Mouse (Mus musculus) urinary bladder, adult 2 months (tissue): ENCODE measurements at regions not wholly inside any gene's neighbourhood (a gene's known extent, or its start where the extent isn't known, plus 50 kb on each side); places are given as distances from the start of the nearest gene placed in this dataset.

Experiments used
- DNase-seq: peaks from one replicate; pipeline ENCODE4 v3.0.0; 2022; ENCODE audit warnings: low spot score

DNA sequence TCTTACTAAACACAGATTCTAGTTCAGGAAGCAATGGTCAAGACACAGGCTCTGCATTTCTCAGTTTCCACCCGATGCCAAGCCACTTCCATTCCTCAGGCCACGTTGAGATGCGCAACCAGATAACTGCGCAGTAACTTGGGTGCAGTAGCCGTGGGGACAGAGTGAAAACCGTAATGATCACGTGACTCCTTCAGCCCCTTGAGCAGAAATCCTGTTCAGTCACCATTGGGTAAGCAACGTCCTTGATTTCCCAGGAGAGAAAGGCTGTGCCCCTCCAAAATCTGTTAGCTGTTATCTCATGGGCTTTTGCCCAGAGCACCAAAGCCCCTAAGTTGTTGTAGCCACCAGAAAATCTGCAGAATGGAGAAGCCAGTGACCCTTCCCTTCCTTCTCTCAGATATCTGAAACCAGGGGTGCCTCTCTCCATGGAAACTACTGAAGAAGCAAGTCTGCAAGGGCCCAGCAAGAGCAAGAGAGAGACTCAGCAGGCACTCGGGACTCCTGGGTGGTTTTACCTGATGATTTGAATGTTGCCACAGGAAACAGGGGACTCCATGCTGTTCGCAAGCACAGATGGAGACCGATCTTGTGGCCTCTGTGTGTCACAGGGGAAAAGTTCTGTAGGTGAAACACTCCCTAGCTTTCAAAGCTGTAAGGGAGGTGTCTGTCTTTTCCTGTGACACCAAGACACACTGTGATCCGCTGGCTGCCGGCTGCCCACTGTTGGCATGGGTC is 126.7 kb downstream of the Lmo4 start:
- no peak for DNase-seq

- DNase-seq = peak; percentile 21
Observed at GRCm38 (mm10) chr3:144069979-144070540, 135.0 kb downstream of the Lmo4 start.

DNA sequence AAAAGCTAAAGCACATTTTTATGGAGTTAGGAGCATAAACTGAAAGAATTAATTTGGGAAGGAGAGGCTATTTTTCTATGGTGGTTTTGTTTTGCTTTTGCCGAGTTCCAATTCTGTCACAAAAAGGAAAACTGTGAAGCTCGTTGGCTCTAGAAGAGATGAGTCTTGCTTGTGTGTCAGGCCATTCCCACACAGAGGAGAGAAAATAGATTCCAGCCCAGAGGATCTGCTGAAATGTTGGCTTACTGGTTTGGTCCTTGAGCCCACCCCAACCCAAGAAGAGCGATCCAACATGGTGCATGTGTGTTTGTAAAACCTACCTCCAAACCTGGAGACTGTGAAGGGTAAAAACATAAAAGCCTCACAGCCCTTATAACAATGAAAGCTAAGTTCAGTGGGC is 138.0 kb downstream of the Lmo4 start:
- no peak for DNase-seq

- no peak for DNase-seq
Observed at GRCm38 (mm10) chr3:144058106-144058505, 146.9 kb downstream of the Lmo4 start.

DNA sequence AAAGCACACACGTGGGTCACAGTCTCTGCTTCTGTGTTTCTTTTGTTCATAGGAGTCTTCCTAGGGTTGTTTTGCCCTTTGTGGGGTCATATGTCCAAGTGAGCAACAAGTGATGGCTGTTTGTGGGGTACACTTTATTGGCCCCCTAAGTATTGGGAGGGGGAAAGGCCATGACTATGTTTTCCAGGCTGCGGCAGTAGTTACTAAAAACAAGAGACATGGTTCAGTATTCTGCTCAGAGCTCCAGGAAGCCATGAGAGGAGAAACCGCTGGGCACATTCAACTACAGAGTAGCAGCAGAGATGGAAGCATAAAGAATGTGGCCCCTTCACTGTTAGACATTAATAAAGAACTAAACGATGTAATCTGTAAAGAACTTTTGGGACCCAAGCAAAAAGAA is 154.7 kb downstream of the Lmo4 start:
- DNase-seq = no peak

DNA sequence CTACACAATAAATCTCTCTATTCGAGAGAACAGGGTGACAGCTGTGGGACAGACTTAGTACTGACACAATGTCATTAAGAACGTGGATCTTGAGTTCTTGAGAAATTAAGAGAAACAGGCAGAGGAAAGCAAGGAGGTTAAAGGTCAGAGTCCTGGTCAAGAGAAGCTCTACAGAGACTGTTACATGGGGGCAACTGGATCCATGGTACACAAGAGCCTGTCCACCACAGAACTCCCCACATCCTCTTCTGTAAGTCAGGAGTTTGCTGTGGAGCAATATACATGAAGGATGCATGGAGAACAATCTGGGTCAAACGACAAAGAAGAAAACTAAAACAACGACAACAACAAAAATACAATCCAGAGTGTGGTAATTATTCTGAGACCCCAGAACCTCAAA is 155.8 kb downstream of the Lmo4 start:
- no peak for DNase-seq

GRCm38 (mm10) chr3:144044366-144044765 is 160.7 kb downstream of the Lmo4 start:
- DNase-seq = no peak

- DNase-seq = no peak
Observed at GRCm38 (mm10) chr3:144041788-144042187, 163.2 kb downstream of the Lmo4 start.

- DNase-seq = no peak
Observed at GRCm38 (mm10) chr3:144039498-144039897, 165.5 kb downstream of the Lmo4 start.

DNA sequence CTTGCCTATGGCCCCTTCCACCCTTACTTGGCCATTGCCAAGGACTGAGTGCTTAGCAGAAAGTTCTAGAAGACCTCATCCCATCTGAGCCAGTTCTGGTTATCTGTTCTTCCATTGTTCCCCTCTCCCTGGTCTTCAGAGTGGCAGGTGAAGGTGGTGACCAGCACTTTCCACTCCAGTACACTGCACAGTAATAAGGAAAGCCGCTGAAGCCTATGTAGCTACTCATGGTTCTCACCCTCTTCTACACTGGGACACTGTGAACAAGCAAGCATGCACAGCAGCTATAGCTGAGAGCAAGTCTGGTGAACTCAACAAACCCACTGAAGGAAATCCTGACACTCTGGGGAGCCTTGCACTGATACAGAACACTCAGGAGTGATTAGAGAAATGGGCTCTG is 175.4 kb downstream of the Lmo4 start:
- DNase-seq = no peak

DNA sequence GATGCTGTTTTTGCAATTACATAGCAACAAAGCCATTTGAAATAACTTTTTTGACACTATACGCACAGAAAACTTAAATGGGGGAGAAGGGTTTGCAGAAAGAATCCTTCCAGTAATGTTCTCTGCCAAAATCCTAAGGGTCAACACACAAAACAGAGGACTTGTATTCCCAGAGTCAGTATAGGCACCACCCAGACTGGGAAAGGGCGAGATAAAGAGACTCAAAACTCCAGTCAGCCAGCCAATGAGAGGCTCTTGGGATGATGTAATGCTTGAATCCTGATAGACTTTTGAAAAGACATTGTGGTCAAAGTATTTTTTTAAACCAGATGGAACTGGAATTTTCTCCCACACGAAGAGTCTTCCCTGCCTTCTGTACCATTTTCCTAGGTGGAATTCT is 175.9 kb downstream of the Lmo4 start:
- no peak for DNase-seq

GRCm38 (mm10) chr3:144027134-144027980 is 177.7 kb downstream of the Lmo4 start:
- no peak for DNase-seq

GRCm38 (mm10) chr3:144025451-144026125 is 179.4 kb downstream of the Lmo4 start:
- no peak for DNase-seq

DNA sequence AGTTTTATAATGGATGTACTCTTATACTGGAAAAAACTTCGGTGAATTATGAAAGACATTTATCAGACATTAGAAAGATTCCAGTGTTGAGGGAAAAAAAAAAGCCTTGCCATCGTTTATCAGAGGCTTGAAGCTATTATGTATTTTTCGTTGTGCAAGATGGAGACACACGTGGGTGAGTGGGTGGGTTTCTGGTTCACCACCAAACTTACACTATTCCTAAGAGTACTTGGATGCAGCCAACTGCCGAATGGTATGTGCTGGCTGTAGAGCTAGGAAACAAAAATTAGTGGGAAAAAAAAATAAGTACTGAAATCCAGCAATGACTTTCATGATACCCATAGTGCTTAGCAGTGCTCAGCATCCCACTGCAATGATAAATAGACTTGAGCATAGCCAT is 180.8 kb downstream of the Lmo4 start:
- no peak for DNase-seq

- DNase-seq = no peak
Observed at GRCm38 (mm10) chr3:144023058-144023457, 182.0 kb downstream of the Lmo4 start.

GRCm38 (mm10) chr3:144021969-144022368 is 183.1 kb downstream of the Lmo4 start:
- no peak for DNase-seq

DNA sequence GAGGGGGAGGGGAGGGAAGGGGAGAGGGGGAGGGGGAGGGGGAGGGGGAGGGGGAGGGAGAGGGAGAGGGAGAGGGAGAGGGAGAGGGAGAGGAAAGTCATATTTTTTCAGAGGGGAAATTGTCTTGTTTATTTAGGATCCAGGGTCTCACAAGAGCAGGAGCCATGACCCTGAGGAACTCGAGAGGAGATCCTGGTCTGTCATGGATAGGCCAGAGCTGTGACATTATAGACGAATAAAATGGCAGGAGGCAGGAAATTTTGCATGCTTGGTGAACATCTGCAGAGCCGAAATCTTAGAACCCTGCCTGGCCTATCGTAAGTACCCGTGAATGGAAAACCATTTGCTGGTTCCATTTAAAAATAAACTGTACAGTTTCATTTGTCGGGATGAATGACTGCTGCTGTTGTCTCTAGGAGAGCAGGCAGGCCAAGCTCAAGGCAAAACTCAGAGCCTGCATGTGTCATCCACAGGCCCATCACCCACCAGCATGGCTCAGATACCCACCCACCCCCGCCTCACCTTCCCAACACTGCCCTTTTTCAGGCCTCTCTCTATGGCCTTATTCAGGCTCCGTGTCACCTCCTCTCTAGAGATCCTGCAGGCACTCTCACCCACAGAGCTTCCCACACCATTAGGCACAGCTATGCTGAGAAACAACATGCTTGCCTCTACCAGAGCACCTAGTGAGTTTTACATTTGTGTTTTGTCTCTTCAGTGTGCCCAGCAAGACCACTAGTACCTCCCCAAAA is 184.7 kb downstream of the Lmo4 start:
- no peak for DNase-seq

GRCm38 (mm10) chr3:144019293-144019692 is 185.7 kb downstream of the Lmo4 start:
- DNase-seq = no peak

GRCm38 (mm10) chr3:144018559-144018958 is 186.5 kb downstream of the Lmo4 start:
- DNase-seq = no peak

DNA sequence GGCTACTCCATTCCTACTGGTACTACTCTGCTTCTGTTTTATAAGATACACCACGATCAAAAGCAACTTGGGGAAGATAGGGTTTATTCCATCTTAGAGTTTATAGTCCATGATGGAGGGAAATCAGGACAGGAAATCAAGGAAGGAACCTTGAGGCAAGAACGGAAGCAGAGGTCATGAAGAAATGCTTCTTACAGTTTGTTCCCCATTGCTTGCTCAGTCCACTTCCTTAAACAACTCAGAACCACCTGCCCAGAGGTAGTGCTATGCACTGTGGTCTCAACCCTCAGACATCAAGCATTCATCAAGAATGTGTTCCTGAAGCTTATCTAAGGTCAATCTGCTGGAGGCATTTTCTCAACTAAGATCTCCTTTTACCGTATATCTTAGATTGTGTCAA is 189.8 kb downstream of the Lmo4 start:
- DNase-seq = no peak

DNA sequence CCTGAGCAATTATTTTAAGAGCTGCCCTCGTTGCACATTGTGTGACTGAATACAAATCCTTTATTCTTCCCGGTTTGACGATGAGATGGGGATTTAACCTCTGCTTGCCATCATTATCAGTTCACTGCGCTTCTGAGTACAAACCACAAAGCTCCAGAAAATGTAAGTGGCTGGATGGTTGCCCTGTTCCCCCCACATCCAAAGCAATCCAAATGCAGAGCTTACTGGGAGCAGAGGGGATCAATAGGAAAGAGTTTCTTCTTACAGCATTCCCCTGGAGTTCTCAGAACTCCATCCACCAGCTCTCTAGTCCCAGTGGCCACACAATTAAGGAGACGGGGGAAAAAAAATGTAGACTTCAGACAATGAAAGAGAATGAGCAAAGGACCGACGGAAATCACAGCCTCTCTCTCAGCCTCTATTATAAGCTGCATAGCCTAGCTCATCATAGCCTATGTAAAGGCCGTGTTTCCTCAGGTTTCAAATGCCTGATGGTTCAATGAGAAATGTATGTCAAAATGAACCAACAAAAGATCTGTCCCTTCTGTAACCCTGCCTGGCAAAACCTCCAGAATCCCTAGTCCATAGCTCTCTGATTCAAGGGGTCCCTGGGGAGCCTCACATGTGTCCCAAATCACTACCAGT is 191.4 kb downstream of the Lmo4 start:
- no peak for DNase-seq
